Mouse (Mus musculus) heart, postnatal 14 days (tissue): ENCODE results near the gene AW011738. TPM values are rescaled to one million over a fixed set of nuclear protein-coding genes. Genes with fewer than 3 reads are reported as not detected.

Source experiments
- DNase-seq, 2 experiments: peaks; one replicate each; pipeline ENCODE4 v3.0.0; 2021 to 2022
- intact Hi-C: fragments of 180-260 bp; cut with DNase I; formaldehyde crosslinking; loops from one replicate; pipeline ENCODE4 v1.15.1; 2025
- total RNA-seq, 2 experiments: library from RNA; stranded (reverse); gene quantifications; 2 replicates each; pipeline ENCODE4 v1.2.3; 2021

AW011738 gene
- total RNA-seq, 2 experiments from 2014 or later, result 5.5 to 6.3 TPM

DNA sequence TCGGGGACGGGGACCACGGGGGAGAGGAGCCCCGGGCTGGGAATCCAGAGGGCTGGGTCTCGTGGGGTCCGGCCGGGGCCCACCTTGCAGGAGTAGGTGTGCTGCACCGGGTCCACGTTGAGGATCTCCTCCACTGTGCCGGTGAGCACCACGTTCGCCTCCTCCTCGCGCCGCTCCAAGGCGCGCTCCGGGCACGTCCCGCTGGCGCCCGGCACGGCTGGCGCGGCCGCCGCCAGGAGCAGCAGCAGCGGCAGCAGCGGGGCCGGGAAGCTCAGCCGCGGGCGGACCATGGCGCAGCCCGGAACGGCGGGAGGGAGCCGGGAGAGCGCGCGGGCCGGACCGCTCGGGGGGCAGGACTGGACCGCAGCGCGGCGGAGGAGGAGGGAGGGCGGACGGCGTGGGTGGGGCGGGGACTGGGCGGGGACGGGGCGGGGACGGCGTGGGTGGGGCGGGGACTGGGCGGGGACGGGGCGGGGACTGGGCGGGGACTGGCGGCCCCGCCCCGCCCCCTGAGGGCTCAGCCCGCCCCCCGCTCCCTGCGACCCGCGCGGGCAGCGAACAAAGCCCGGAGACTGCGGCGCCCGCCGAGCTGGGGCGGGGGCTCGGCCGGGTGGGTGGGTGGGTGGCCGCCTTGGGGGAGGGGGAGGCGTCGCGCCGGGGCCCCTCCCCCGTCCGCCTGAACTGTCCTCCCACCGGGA lies 5.8 kb upstream of the AW011738 start, which contains the start of gene Agrn:
Gene Agrn, minus strand, starts transcription at position 358 of the 698 bp plus-strand sequence.
- intact Hi-C loops, result no loop called here
- peak; percentile 80 to 86 for DNase-seq

- intact Hi-C loops, result no loop called here
- DNase-seq, result peak; percentile 92 to 94
These were observed 5.3 kb upstream of the AW011738 start for GRCm38 (mm10) chr4:156197829-156198205.

GRCm38 (mm10) chr4:156200623-156201475 lies 2.3 kb upstream of the AW011738 start, which contains the start of gene Isg15:
Gene Isg15, minus strand, starts transcription at chr4:156200818.
- intact Hi-C loops, result no loop called here
- no peak for DNase-seq

- DNase-seq, result no peak
- intact Hi-C loops, result loop anchor here (2.0 kb wide), 1 partner anchor 28 kb away; no protein-coding TSS in a partner anchor
These were observed 626 bp upstream of the AW011738 start for GRCm38 (mm10) chr4:156202462-156202893.

- intact Hi-C loops, result loop anchor here (2.0 kb wide), 1 partner anchor 27 kb away; no protein-coding TSS in a partner anchor
- DNase-seq, result peak in 1 of 2 experiments; percentile 45
These were observed 468 bp downstream of the AW011738 start for GRCm38 (mm10) chr4:156203413-156204131.

- intact Hi-C loops, result no loop called here
These were observed 5.8 kb downstream of the AW011738 start for GRCm38 (mm10) chr4:156208872-156209271.

GRCm38 (mm10) chr4:156209963-156210635 lies 7.0 kb downstream of the AW011738 start:
- intact Hi-C loops, result no loop called here
- DNase-seq, result no peak

More at GRCm38 (mm10) chr4:156208872-156209271, 5.8 kb downstream of the AW011738 start:
- DNase-seq, result no peak

DNA sequence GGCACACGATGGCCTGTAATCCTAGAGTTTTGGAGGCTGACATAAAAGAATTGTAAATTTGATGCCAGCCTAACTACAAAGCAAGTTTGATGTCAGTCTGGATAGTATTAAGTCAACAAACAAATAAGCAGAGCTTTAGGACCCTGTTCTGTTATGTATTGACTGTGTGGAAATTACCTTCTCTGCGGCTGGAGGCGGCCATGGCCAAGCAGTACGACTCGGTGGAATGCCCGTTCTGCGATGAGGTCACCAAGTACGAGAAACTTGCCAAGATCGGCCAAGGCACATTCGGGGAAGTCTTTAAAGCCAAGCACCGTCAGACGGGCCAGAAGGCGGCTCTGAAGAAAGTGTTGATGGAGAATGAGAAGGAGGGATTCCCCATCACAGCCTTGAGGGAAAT lies 10.0 kb downstream of the AW011738 start:
- intact Hi-C loops, result no loop called here
- no peak for DNase-seq

DNA sequence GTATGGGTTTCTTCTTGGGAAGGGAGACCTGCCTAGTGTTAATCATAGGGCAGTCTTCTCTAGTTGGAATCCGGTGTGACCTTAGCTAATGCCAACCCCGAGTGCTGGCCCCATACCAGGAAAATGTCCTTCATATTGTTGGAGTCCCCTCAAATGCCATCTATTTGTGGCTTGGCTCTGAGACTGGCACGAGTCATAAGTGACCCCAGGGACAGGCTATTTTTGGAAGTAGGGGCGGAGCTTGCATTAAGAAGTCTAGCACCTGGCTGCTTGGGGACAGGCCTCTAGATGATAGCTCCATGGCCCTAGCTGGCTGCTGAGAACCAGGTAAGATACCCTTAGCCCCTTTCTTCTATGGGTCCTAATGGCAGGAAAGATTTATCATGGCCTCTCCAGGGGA lies 12.5 kb downstream of the AW011738 start, which contains the start of gene Perm1:
Gene Perm1, plus strand, starts transcription at position 220 of the 400 bp plus-strand sequence.
- intact Hi-C loops, result no loop called here

GRCm38 (mm10) chr4:156216196-156216595 lies 13.1 kb downstream of the AW011738 start:
- intact Hi-C loops, result no loop called here
- DNase-seq, result no peak

More for the DNA sequence above, 12.5 kb downstream of the AW011738 start, which contains the start of gene Perm1:
- peak; percentile 72 to 84 for DNase-seq

- intact Hi-C loops, result no loop called here
- DNase-seq, result peak in 1 of 2 experiments; percentile 35
These were observed 14.0 kb downstream of the AW011738 start for GRCm38 (mm10) chr4:156217022-156217669.

- DNase-seq, result peak in 1 of 2 experiments; percentile 27
- intact Hi-C loops, result no loop called here
These were observed 14.7 kb downstream of the AW011738 start for GRCm38 (mm10) chr4:156217838-156218237.

DNA sequence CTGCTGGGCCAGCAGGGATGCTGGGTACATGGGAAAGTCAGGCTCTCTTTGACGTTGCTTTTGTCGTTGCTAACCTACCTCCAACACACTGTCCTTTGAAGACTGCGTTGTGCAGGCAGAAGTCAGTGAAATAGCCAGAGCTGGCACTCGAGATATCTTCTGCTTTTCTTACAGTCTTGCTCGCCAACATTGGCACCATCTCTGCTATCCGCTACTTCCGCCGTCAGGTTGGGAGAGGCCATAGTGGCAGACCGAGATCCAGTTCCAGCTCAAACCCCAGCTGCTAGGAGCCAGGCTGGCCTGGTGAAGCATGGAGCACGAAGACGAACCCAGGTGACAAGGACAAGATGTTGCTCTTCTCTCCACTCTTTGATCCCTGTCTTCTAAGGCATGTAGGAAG lies 16.8 kb downstream of the AW011738 start:
- intact Hi-C loops, result no loop called here
- no peak for DNase-seq

DNA sequence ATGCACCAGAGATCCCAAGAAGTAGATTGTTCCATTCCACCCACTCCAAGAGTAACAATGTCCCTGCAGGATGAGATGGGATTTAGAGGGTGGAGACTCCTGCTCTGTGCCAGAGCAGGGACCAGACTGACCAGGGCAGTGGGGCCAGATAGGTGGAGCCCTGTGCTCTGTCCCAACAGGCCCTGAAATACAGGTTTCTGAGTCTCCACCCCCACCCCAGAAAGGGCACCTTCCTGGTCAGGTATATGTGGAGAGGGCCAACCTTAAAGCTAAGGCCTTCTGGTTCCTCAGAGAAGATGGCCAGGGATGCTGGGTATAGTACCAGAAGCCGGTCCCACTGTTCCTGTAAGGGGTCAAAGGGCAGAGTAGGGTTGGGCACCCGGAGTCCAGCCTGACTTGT lies 21.2 kb downstream of the AW011738 start:
- intact Hi-C loops, result no loop called here
- DNase-seq, result no peak

- intact Hi-C loops, result no loop called here
- DNase-seq, result peak; percentile 53 to 54
These were observed 24.8 kb downstream of the AW011738 start for GRCm38 (mm10) chr4:156227752-156228392.

- DNase-seq, result no peak
- intact Hi-C loops, result no loop called here
These were observed 25.4 kb downstream of the AW011738 start for GRCm38 (mm10) chr4:156228393-156229024.

DNA sequence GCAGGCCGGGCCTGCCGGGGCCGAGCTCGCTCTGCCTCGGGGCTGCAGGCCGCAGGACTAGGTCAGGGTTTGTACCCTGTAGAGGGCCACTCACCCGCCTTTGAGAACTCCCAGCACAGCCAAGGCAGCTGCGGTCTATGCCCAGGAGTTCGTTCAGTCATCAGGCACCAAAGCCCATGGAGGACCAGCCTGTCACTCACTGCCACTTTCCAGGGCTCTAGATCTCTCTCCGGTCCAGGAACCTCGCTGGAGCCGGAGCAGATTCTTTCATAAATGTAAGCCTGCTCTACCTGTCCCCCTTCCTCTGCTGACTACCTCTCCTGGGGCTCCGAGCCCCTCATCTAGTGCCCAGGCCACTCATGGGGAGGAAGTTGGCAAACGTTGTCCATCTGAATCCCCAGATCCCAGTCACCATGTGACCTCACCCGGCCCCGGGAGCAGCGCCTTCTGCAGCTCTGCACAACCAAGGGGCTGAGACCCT lies 31.0 kb downstream of the AW011738 start:
- intact Hi-C loops, result loop anchor here (5.0 kb wide), 1 partner anchor 122 kb away; no protein-coding TSS in a partner anchor
- peak in 1 of 2 experiments; percentile 28 for DNase-seq

DNA sequence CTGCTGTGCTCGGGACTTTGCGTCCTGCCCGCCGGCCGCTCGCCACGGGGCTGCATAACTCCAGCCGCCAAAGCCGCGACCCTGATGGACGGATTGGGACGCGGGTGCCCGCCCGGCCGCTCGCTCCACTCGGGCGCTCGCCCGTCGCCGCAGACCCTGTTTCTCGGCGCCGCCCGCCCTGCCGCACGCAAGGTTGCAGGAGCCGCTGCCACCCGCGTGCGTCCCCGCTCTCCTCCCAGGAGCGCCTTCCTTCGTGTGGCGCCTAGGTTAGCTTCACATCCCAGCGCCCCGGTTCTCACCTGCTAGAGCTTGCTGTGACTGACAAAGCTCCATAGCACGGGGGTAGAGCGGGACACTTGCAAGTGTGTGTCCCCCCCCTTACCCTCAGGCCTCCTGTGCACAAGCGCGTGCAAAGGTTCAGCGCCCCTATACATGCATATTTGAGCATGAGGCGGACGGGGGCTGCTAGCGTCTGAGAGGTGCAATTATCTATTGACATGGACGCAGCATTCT lies 31.7 kb downstream of the AW011738 start, which contains the start of gene Plekhn1:
Gene Plekhn1, minus strand, starts transcription at position 157 of the 513 bp plus-strand sequence.
- intact Hi-C loops, result loop anchor here (5.0 kb wide), 1 partner anchor 122 kb away; no protein-coding TSS in a partner anchor
- DNase-seq, result peak; percentile 83 to 84
